Mouse (Mus musculus): ENCODE measurements around the gene Olfr655. TPM values are rescaled to one million over a fixed set of nuclear protein-coding genes. Genes with fewer than 3 reads are reported as not detected.

Olfr655 gene
- polyA plus RNA-seq, 1 experiment from 2014 or later = not detected

- no peak overlapping the region for H3K4me3 ChIP-seq
- no peak for ATAC-seq (replicated peaks; ENCODE audit: insufficient number of reproducible peaks, insufficient read depth, low FRiP score, low read depth)
- no peaks in the 10 kb centered on the region for H3K27me3 ChIP-seq
- no peak overlapping the region for H3K27ac ChIP-seq
- no peaks in the 10 kb centered on the region for H3K9me3 ChIP-seq (replicated peaks)
- H3K36me3 ChIP-seq = no peaks in the 10 kb centered on the region
- no peaks in the 10 kb centered on the region for H3K4me1 ChIP-seq (replicated peaks)
- no peak overlapping the region for H3K9ac ChIP-seq
- no peak overlapping the region for H3K4me2 ChIP-seq
- WGBS = 46% methylated on average over 1 of the region's 1 CpGs
These were observed 48.9 kb downstream of the Olfr655 start for GRCm38 (mm10) chr7:104552700-104553099.

- whole genome bisulfite sequencing = 67% methylated on average over 5 of the region's 5 CpGs
- no peaks in the 10 kb centered on the region for H3K27me3 ChIP-seq
- no peaks in the 10 kb centered on the region for H3K9me3 ChIP-seq (replicated peaks)
- H3K4me2 ChIP-seq = no peak within 1 kb of the TSS
- no peak for ATAC-seq (replicated peaks; ENCODE audit: insufficient number of reproducible peaks, insufficient read depth, low FRiP score, low read depth)
- H3K4me3 ChIP-seq = no peak within 1 kb of the TSS
- H3K27ac ChIP-seq = no peak within 1 kb of the TSS
- no peaks in the 10 kb centered on the region for H3K4me1 ChIP-seq (replicated peaks)
- H3K9ac ChIP-seq = no peak within 1 kb of the TSS
- H3K36me3 ChIP-seq = no peaks in the 10 kb centered on the region
These were observed 51.7 kb downstream of the Olfr655 start, which contains the start of gene Olfr651 for GRCm38 (mm10) chr7:104549833-104550232. Gene Olfr651, plus strand, starts transcription at chr7:104550133.

Other genes with a start within 250 kb of the Olfr655 start
- gene Trim12c, start 248.4 kb downstream of the Olfr655 start, polyA plus RNA-seq (2015; fragmentation: Nextera tagmentation; extraction: Ambion mirVana) = 2.7 and 3.1 TPM in 2 replicates
- gene Trim30b, start 231.9 kb downstream of the Olfr655 start, polyA plus RNA-seq (2015; fragmentation: Nextera tagmentation; extraction: Ambion mirVana) = 0.18 TPM in 2 replicates
- gene Trim30c, start 200.9 kb downstream of the Olfr655 start, polyA plus RNA-seq (2015; fragmentation: Nextera tagmentation; extraction: Ambion mirVana) = 0.11 and 0.23 TPM in 2 replicates
- gene Trim30a, start 136.6 kb downstream of the Olfr655 start, polyA plus RNA-seq (2015; fragmentation: Nextera tagmentation; extraction: Ambion mirVana) = 0.92 and 1.9 TPM in 2 replicates
- 0.48 and 1.1 TPM in 2 replicates for gene Trim30d, start 93.9 kb downstream of the Olfr655 start, polyA plus RNA-seq (2015; fragmentation: Nextera tagmentation; extraction: Ambion mirVana)
- gene Olfr651, start 51.6 kb downstream of the Olfr655 start, polyA plus RNA-seq (2015; fragmentation: Nextera tagmentation; extraction: Ambion mirVana) = not detected in 2 replicates
- gene Olfr652, start 40.9 kb downstream of the Olfr655 start, polyA plus RNA-seq (2015; fragmentation: Nextera tagmentation; extraction: Ambion mirVana) = not detected in 2 replicates
- not detected in 2 replicates for gene Olfr653, start 24.5 kb downstream of the Olfr655 start, polyA plus RNA-seq (2015; fragmentation: Nextera tagmentation; extraction: Ambion mirVana)
- not detected in 2 replicates for gene Olfr654, start 14.8 kb downstream of the Olfr655 start, polyA plus RNA-seq (2015; fragmentation: Nextera tagmentation; extraction: Ambion mirVana)
- not detected in 2 replicates for gene Olfr656, start 12.2 kb upstream of the Olfr655 start, polyA plus RNA-seq (2015; fragmentation: Nextera tagmentation; extraction: Ambion mirVana)
- not detected in 2 replicates for gene Olfr657, start 23.0 kb upstream of the Olfr655 start, polyA plus RNA-seq (2015; fragmentation: Nextera tagmentation; extraction: Ambion mirVana)
- not detected in 2 replicates for gene Olfr658, start 45.5 kb upstream of the Olfr655 start, polyA plus RNA-seq (2015; fragmentation: Nextera tagmentation; extraction: Ambion mirVana)
- not detected in 2 replicates for gene Olfr659, start 65.0 kb upstream of the Olfr655 start, polyA plus RNA-seq (2015; fragmentation: Nextera tagmentation; extraction: Ambion mirVana)
- gene Olfr661, start 84.7 kb upstream of the Olfr655 start, polyA plus RNA-seq (2015; fragmentation: Nextera tagmentation; extraction: Ambion mirVana) = not detected in 2 replicates
- gene Usp17le, start 175.7 kb upstream of the Olfr655 start, polyA plus RNA-seq (2015; fragmentation: Nextera tagmentation; extraction: Ambion mirVana) = not detected in 2 replicates
- gene Usp17lb, start 240.8 kb upstream of the Olfr655 start, polyA plus RNA-seq (2015; fragmentation: Nextera tagmentation; extraction: Ambion mirVana) = not detected in 2 replicates

All from heart, embryonic 15.5 days (tissue).